Mouse (Mus musculus): ENCODE data around the gene Szt2.

- TF ChIP-seq CTCF (IDR thresholded peaks at IDR 0.05) (no peak), EP300 (IDR thresholded peaks at IDR 0.05) (no peak)
These were observed 20.3 kb upstream of the Szt2 start for GRCm38 (mm10) chr4:118429215-118429895.
